In genomic region chr2:131502561-131502960, GRCm38 (mm10) we compare ENCODE assay signal across 9 mouse cellular contexts. TPM values are rescaled to one million over a fixed set of nuclear protein-coding genes. Genes with fewer than 3 reads are reported as not detected.
DNase-seq lines count a peak whose midpoint lies in the region; ATAC-seq lines count a peak whose summit lies in the region.
"Had no signal": no experiment of that assay in that cellular context is flagged by ENCODE, and none has a peak within 500 bp of the region (broad histone marks: within the 10 kb centered on the region; RNA-seq: fewer than 3 reads in every experiment).

No protein-coding gene starts in this region.

- H3K27me3 ChIP-seq in hindbrain, embryonic 13.5 days: no peaks in the 10 kb centered on the region
- no peaks in the 10 kb centered on the region for H3K27me3 ChIP-seq in hindbrain, embryonic 16.5 days (replicated peaks; ENCODE audit: control insufficient read depth, insufficient read depth, low read length)
- no peaks in the 10 kb centered on the region for H3K27me3 ChIP-seq in midbrain, embryonic 11.5 days (ENCODE audit: control insufficient read depth, insufficient read depth, low read length)
- H3K27me3 ChIP-seq in midbrain, embryonic 14.5 days (ENCODE audit: control insufficient read depth, insufficient read depth, low read length): no peaks in the 10 kb centered on the region
- H3K27me3 ChIP-seq in limb, embryonic 10.5 days (ENCODE audit: low read depth, poor library complexity, severe bottlenecking): no peaks in the 10 kb centered on the region
- H3K27me3 ChIP-seq: stomach, embryonic 15.5 days had no signal

- H3K4me2 ChIP-seq in hindbrain, embryonic 13.5 days: no peak overlapping the region
- H3K4me2 ChIP-seq in hindbrain, embryonic 16.5 days (ENCODE audit: low read length): no peak overlapping the region
- H3K4me2 ChIP-seq in midbrain, embryonic 11.5 days: no peak overlapping the region
- H3K4me2 ChIP-seq in midbrain, embryonic 14.5 days (ENCODE audit: low read length): no peak overlapping the region
- H3K4me2 ChIP-seq: stomach, embryonic 15.5 days had no signal

- H3K4me3 ChIP-seq in hindbrain, embryonic 13.5 days: no peak overlapping the region
- no peak overlapping the region for H3K4me3 ChIP-seq in hindbrain, embryonic 16.5 days (ENCODE audit: low read length)
- H3K4me3 ChIP-seq in midbrain, embryonic 11.5 days (ENCODE audit: low read depth, low read length): no peak overlapping the region
- no peak overlapping the region for H3K4me3 ChIP-seq in midbrain, embryonic 14.5 days (replicated peaks; ENCODE audit: low read depth, low read length)
- H3K4me3 ChIP-seq in limb, embryonic 10.5 days: no peak overlapping the region
- H3K4me3 ChIP-seq: stomach, embryonic 15.5 days had no signal

- no peaks in the 10 kb centered on the region for H3K36me3 ChIP-seq in hindbrain, embryonic 13.5 days
- no peaks in the 10 kb centered on the region for H3K36me3 ChIP-seq in hindbrain, embryonic 16.5 days (ENCODE audit: control insufficient read depth, insufficient read depth, low read length)
- no peaks in the 10 kb centered on the region for H3K36me3 ChIP-seq in midbrain, embryonic 11.5 days (ENCODE audit: control insufficient read depth, insufficient read depth, low read length)
- H3K36me3 ChIP-seq in midbrain, embryonic 14.5 days (ENCODE audit: control insufficient read depth, insufficient read depth, low read length): no peaks in the 10 kb centered on the region
- H3K36me3 ChIP-seq in limb, embryonic 10.5 days: no peaks in the 10 kb centered on the region
- H3K36me3 ChIP-seq: stomach, embryonic 15.5 days had no signal

- H3K9me3 ChIP-seq in hindbrain, embryonic 13.5 days: no peaks in the 10 kb centered on the region
- H3K9me3 ChIP-seq in hindbrain, embryonic 16.5 days (ENCODE audit: control insufficient read depth, low read length): no peaks in the 10 kb centered on the region
- no peaks in the 10 kb centered on the region for H3K9me3 ChIP-seq in midbrain, embryonic 11.5 days (ENCODE audit: control insufficient read depth, low read length)
- no peaks in the 10 kb centered on the region for H3K9me3 ChIP-seq in midbrain, embryonic 14.5 days (ENCODE audit: control insufficient read depth, low read length)
- no peaks in the 10 kb centered on the region for H3K9me3 ChIP-seq in limb, embryonic 10.5 days (replicated peaks)
- H3K9me3 ChIP-seq: stomach, embryonic 15.5 days had no signal

- no peak for ATAC-seq in hindbrain, embryonic 13.5 days (ENCODE audit: low FRiP score)
- no peak for ATAC-seq in hindbrain, embryonic 16.5 days
- no peak for ATAC-seq in midbrain, embryonic 11.5 days (ENCODE audit: low FRiP score)
- no peak for ATAC-seq in midbrain, embryonic 14.5 days (ENCODE audit: low FRiP score, low TSS enrichment)

- WGBS in hindbrain, embryonic 13.5 days: 70% methylated on average over 5 of the region's 5 CpGs
- 78% methylated on average over 5 of the region's 5 CpGs for WGBS in hindbrain, embryonic 16.5 days
- 77% methylated on average over 5 of the region's 5 CpGs for WGBS in midbrain, embryonic 11.5 days
- WGBS in midbrain, embryonic 14.5 days: 85% methylated on average over 5 of the region's 5 CpGs
- 73% methylated on average over 5 of the region's 5 CpGs for WGBS in limb, embryonic 10.5 days

- peak overlapping the region; percentile 58; the same call in 1 of the 2 replicates for H3K27ac ChIP-seq in hindbrain, embryonic 13.5 days
- H3K27ac ChIP-seq in hindbrain, embryonic 16.5 days (ENCODE audit: low read depth, low read length): no peak overlapping the region; the same call in 1 of the 2 replicates
- no peak overlapping the region for H3K27ac ChIP-seq in midbrain, embryonic 11.5 days (ENCODE audit: low read depth, low read length)
- no peak overlapping the region for H3K27ac ChIP-seq in midbrain, embryonic 14.5 days (replicated peaks; ENCODE audit: low read depth, low read length)
- H3K27ac ChIP-seq in limb, embryonic 10.5 days: peak overlapping the region; percentile 67; the same call in 1 of the 2 replicates
- H3K27ac ChIP-seq: stomach, embryonic 15.5 days had no signal

- peaks cover 60% of the 10 kb centered on the region for H3K4me1 ChIP-seq in hindbrain, embryonic 13.5 days (replicated peaks)
- H3K4me1 ChIP-seq in hindbrain, embryonic 16.5 days (ENCODE audit: control insufficient read depth, insufficient read depth, low read depth, low read length): peaks cover 18% of the 10 kb centered on the region
- peaks cover 10% of the 10 kb centered on the region for H3K4me1 ChIP-seq in midbrain, embryonic 11.5 days (ENCODE audit: control insufficient read depth, insufficient read depth, low read length)
- H3K4me1 ChIP-seq in midbrain, embryonic 14.5 days (ENCODE audit: control insufficient read depth, insufficient read depth, low read length): peaks cover 16% of the 10 kb centered on the region
- H3K4me1 ChIP-seq in limb, embryonic 10.5 days: peaks cover 72% of the 10 kb centered on the region

- H3K9ac ChIP-seq in hindbrain, embryonic 13.5 days: no peak overlapping the region
- H3K9ac ChIP-seq in hindbrain, embryonic 16.5 days (ENCODE audit: low read depth, low read length): no peak overlapping the region; the same call in 1 of the 2 replicates
- no peak overlapping the region for H3K9ac ChIP-seq in midbrain, embryonic 11.5 days (ENCODE audit: low read length)
- no peak overlapping the region for H3K9ac ChIP-seq in midbrain, embryonic 14.5 days (replicated peaks; ENCODE audit: low read length)
- H3K9ac ChIP-seq: stomach, embryonic 15.5 days had no signal

- DNase-seq in midbrain, embryonic 11.5 days (ENCODE audit: low spot score, missing footprints): peak; percentile 64
- no peak for DNase-seq in midbrain, embryonic 14.5 days
- DNase-seq in limb, embryonic 10.5 days (ENCODE audit: low spot score): no peak
- DNase-seq in thymus, adult 18-20 months: no peak
- no peak for DNase-seq in gastrocnemius, postnatal 10 days
- DNase-seq: kidney, postnatal 25 days had no signal

RNA-seq across cellular contexts. Expression of gene Smox, which starts 11.3 kb away (rescaled TPM):
- polyA plus RNA-seq in hindbrain, embryonic 13.5 days (2015; fragmentation: Nextera tagmentation; extraction: Ambion mirVana): 47.9 and 50.1 TPM in 2 replicates
- polyA plus RNA-seq in hindbrain, embryonic 16.5 days (2015; fragmentation: Nextera tagmentation; extraction: Ambion mirVana): 60.3 and 70.9 TPM in 2 replicates
- polyA plus RNA-seq in midbrain, embryonic 11.5 days (2014; fragmentation: Nextera tagmentation; extraction: Ambion mirVana): 26.2 and 26.9 TPM in 2 replicates
- polyA plus RNA-seq in midbrain, embryonic 14.5 days (2014; fragmentation: Nextera tagmentation; extraction: Ambion mirVana): 31.4 and 37.7 TPM in 2 replicates
- polyA plus RNA-seq in limb, embryonic 10.5 days (2016; fragmentation: Nextera tagmentation; extraction: Ambion mirVana): 39.0 and 67.2 TPM in 2 replicates
- 10 to 100 TPM; 25.9 to 28.9 TPM for total RNA-seq in gastrocnemius, postnatal 10 days (2021)

RNA-seq across cellular contexts. Expression of gene Adra1d, which starts 59.5 kb away (rescaled TPM):
- 0.10 and 0.25 TPM in 2 replicates for polyA plus RNA-seq in hindbrain, embryonic 13.5 days (2015; fragmentation: Nextera tagmentation; extraction: Ambion mirVana)
- 0.29 and 0.65 TPM in 2 replicates for polyA plus RNA-seq in hindbrain, embryonic 16.5 days (2015; fragmentation: Nextera tagmentation; extraction: Ambion mirVana)
- 0.19 and 0.34 TPM in 2 replicates for polyA plus RNA-seq in midbrain, embryonic 11.5 days (2014; fragmentation: Nextera tagmentation; extraction: Ambion mirVana)
- not detected in 2 replicates for polyA plus RNA-seq in midbrain, embryonic 14.5 days (2014; fragmentation: Nextera tagmentation; extraction: Ambion mirVana)
- not detected in 2 replicates for polyA plus RNA-seq in limb, embryonic 10.5 days (2016; fragmentation: Nextera tagmentation; extraction: Ambion mirVana)
- 1 to 10 TPM; 1.8 to 2.1 TPM for total RNA-seq in gastrocnemius, postnatal 10 days (2021)

Comparison
In these comparisons a context has a peak if more than half of its experiments do, and no peak if none do; other contexts are left out.
1. H3K27ac ChIP-seq: peak in hindbrain, embryonic 13.5 days (single experiment) and limb, embryonic 10.5 days (single experiment); none in hindbrain, embryonic 16.5 days (single experiment), midbrain, embryonic 11.5 days (single experiment) and midbrain, embryonic 14.5 days (single experiment).